Mouse (Mus musculus) WW6 (cell line): ENCODE measurements around the gene Ap4m1.
"Not testable (repeated sequence)": the region's sequence is repeated elsewhere in the genome, so short reads cannot be mapped to it uniquely, and the experiment has no call there.

Experiments
- DNase-seq: peaks from one replicate; pipeline ENCODE4 v3.0.0-alpha.2; 2013; ENCODE audit warnings: low read depth, low spot score

Gene Ap4m1

DNA sequence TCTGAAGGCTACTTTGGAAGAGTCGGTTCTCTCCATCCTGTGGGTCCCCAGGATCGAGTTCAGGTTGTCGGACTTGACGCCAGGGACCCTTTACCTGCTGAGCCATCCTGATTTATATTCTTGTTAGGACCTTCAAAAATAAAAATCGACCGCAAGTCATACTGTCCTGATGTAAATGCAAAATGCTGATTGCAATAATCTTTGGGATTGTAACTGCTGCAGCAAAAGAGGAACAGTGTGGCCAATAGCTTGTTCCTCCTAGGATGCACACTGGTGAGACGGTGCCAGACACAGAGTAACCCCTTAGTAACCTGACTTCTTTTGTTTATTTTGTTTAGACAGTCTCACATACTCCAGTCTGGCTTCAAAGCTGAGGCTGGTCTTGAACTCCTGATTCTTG is 23.7 kb downstream of the Ap4m1 start:
- DNase-seq, result no peak

- DNase-seq, result no peak
These were observed 27.8 kb downstream of the Ap4m1 start for GRCm38 (mm10) chr5:138199576-138199975.

DNA sequence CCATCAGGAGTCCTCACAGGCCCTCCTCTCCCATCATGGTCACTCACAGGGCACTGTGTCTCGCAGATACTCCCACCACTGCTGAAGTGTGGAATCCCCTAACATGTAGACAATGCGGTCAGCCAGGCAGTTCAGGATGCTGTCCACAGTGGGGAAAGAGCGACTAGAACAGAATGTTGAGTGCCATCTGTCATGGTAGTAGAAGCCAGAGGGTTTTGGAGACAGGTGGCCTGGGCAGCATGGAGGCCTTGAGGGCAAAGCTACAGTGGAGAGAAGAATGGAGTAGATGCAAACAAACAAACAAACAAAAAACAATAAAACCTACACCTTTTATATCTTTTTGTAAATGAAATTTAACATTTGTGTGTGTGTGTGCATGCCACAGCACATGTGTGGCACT is 30.3 kb downstream of the Ap4m1 start:
- DNase-seq, result no peak

- DNase-seq, result no peak
These were observed 35.5 kb downstream of the Ap4m1 start for GRCm38 (mm10) chr5:138207253-138207652.

DNA sequence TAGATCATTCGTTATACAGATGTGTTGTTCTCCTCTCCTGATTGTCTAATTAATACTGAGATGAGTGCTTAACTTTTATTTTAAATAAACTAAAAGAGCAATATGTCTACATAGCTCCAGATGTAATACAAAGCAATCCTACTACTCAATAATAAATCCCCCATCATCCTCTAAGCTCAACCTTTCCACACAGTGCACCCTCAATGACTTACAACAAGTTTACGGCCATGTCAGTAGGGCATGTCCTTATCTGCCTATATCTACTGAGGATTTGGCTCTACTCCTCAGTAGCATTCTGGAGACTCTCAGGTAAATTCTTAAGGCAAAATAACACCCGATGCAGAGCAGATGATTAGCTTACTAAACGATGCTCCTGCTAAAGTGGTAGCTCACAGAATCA is 36.1 kb downstream of the Ap4m1 start:
- no peak for DNase-seq

DNA sequence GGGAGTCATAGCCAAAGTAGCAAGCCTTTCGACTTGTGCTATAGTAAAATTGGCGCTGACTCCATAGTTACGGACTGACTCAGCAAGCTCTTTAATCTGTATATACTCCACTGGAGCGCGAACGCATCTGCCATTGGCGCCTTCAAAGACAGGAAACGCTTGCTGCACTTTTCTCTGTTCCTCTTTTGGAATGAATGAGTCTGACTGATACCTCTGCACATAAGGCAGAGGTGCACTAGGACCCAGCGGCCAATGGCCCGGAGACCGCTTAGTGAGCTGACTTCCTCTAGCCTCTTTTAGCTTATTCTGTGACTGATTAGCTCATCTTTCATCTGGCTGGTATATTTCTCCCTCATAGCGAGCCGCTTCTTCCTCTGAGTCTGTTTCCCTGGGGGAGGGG is 44.8 kb downstream of the Ap4m1 start:
- not testable (repeated sequence) for DNase-seq

- DNase-seq, result no peak
These were observed 48.1 kb downstream of the Ap4m1 start for GRCm38 (mm10) chr5:138219864-138220263.

GRCm38 (mm10) chr5:138222111-138222510 is 50.3 kb downstream of the Ap4m1 start:
- DNase-seq, result no peak

GRCm38 (mm10) chr5:138223287-138223686 is 51.5 kb downstream of the Ap4m1 start:
- no peak for DNase-seq

GRCm38 (mm10) chr5:138225700-138226099 is 53.9 kb downstream of the Ap4m1 start, which contains the start of gene Nxpe5:
Gene Nxpe5 (plus strand): TSS chr5:138225898.
- no peak for DNase-seq

- no peak for DNase-seq
These were observed 54.7 kb downstream of the Ap4m1 start for GRCm38 (mm10) chr5:138226491-138226890.

- no peak for DNase-seq
These were observed 55.6 kb downstream of the Ap4m1 start for GRCm38 (mm10) chr5:138227367-138227766.

- no peak for DNase-seq
These were observed 56.2 kb downstream of the Ap4m1 start for GRCm38 (mm10) chr5:138228026-138228425.

DNA sequence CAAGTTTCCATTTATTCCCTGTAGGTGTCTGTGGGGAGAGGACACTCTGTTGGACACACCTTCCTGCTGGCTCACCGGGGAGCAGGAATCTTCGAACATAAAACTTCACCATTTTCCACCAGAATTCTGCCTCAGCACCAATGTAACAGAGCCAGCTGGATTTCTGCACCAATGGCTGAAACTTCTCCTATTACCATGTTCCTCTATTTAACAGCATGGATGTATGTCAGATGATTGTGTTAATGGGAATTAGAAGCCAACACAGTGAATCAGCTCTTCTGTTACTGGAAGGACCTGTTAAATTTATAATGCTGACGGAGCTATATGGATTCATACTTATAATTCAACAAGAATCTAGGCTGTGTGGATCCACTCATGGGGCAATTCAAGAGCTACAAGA is 57.7 kb downstream of the Ap4m1 start:
- no peak for DNase-seq
